Mouse (Mus musculus) kidney, embryonic 16.5 days (tissue): Measurements from ENCODE around the gene Zfp60. TPM values are rescaled to one million over a fixed set of nuclear protein-coding genes. Genes with fewer than 3 reads are reported as not detected.
A peak's percentile ranks its signal among the peaks of the same experiment; 100 is the strongest.

Experiments used
- ATAC-seq: fragments of 200-750 bp; cut with Nextera tagmentation; 2 replicates; pipeline ENCODE4 v1.8.0; 2017; ENCODE audit warnings: moderate TSS enrichment; ENCODE audit not compliant: low FRiP score, low TSS enrichment
- H3K27ac ChIP-seq: fragments of 300-500 bp; sonication (generic); 2 replicates; pipeline ENCODE4 v1.5.1; 2014; ENCODE audit warnings: low read length
- H3K27me3 ChIP-seq: fragments of 300-500 bp; sonication (generic); 2 replicates; pipeline ENCODE4 v1.6.1; 2014; ENCODE audit warnings: low read length, control low read depth, mixed read lengths; ENCODE audit not compliant: insufficient read depth
- H3K36me3 ChIP-seq: fragments of 300-500 bp; sonication (generic); 2 replicates; pipeline ENCODE4 v1.6.1; 2014; ENCODE audit warnings: low read length, control low read depth, mixed read lengths; ENCODE audit not compliant: insufficient read depth
- H3K4me1 ChIP-seq: fragments of 300-500 bp; sonication (generic); 2 replicates; pipeline ENCODE4 v1.6.1; 2014; ENCODE audit warnings: low read length, control low read depth, mixed read lengths; ENCODE audit not compliant: insufficient read depth
- H3K4me2 ChIP-seq: fragments of 300-500 bp; sonication (generic); replicated peaks from 2 replicates; pipeline ENCODE4 v1.6.1; 2014; ENCODE audit warnings: low read depth, low read length
- H3K4me3 ChIP-seq: fragments of 300-500 bp; sonication (generic); 2 replicates; pipeline ENCODE4 v1.5.1; 2014; ENCODE audit warnings: mild to moderate bottlenecking, low read length
- H3K9ac ChIP-seq: fragments of 300-500 bp; sonication (generic); replicated peaks from 2 replicates; pipeline ENCODE4 v1.6.1; 2014; ENCODE audit warnings: low read length
- H3K9me3 ChIP-seq: fragments of 300-500 bp; sonication (generic); 2 replicates; pipeline ENCODE4 v1.6.1; 2016; ENCODE audit warnings: low read length, control low read depth
- WGBS: fragments of 180-500 bp; shearing (Covaris S2); extraction: QIAGEN DNeasy Blood & Tissue Kit; methylation state at CpG from one replicate; pipeline ENCODE4 v1.1.7; 2014; 5-methylcytosine and 5-hydroxymethylcytosine counted together
- polyA plus RNA-seq: library from polyadenylated mRNA; unstranded; fragments of >200 nt; fragmentation: Nextera tagmentation; extraction: Ambion mirVana; gene quantifications from 2 replicates; pipeline ENCODE4 v1.2.1, GENCODE M21; 2015

Gene Zfp60
- polyA plus RNA-seq, 1 experiment from 2014 or later: 36.8 TPM

- Histone ChIP-seq H3K36me3 (no peaks in the 10 kb centered on the region), H3K4me2 (no peak overlapping the region), H3K9ac (no peak overlapping the region), H3K9me3 (no peaks in the 10 kb centered on the region), H3K4me3 (no peak overlapping the region), H3K27me3 (no peaks in the 10 kb centered on the region), H3K4me1 (no peaks in the 10 kb centered on the region), H3K27ac (no peak overlapping the region)
- ATAC-seq: no peak
- 52% methylated on average over 3 of the region's 3 CpGs for WGBS
These were observed 34.5 kb upstream of the Zfp60 start for GRCm38 (mm10) chr7:27696711-27697110.

- peaks cover 20% of the 10 kb centered on the region for H3K9me3 ChIP-seq
- H3K36me3 ChIP-seq: no peaks in the 10 kb centered on the region
- no peak overlapping the region for H3K27ac ChIP-seq
- no peak overlapping the region for H3K9ac ChIP-seq
- WGBS: 85% methylated on average over 7 of the region's 7 CpGs
- H3K4me1 ChIP-seq: no peaks in the 10 kb centered on the region
- no peaks in the 10 kb centered on the region for H3K27me3 ChIP-seq
- no peak for ATAC-seq
- no peak overlapping the region for H3K4me2 ChIP-seq
- no peak overlapping the region for H3K4me3 ChIP-seq
These were observed 20.8 kb upstream of the Zfp60 start for GRCm38 (mm10) chr7:27710402-27710801.

GRCm38 (mm10) chr7:27721951-27722350 is 9.2 kb upstream of the Zfp60 start:
- H3K4me3 ChIP-seq: no peak overlapping the region
- H3K9me3 ChIP-seq: no peaks in the 10 kb centered on the region
- no peaks in the 10 kb centered on the region for H3K27me3 ChIP-seq
- 91% methylated on average over 8 of the region's 8 CpGs for WGBS
- H3K9ac ChIP-seq: no peak overlapping the region
- H3K4me1 ChIP-seq: no peaks in the 10 kb centered on the region
- H3K36me3 ChIP-seq: no peaks in the 10 kb centered on the region
- no peak for ATAC-seq
- no peak overlapping the region for H3K4me2 ChIP-seq
- H3K27ac ChIP-seq: no peak overlapping the region

GRCm38 (mm10) chr7:27725566-27726538 is 5.3 kb upstream of the Zfp60 start:
- H3K27me3 ChIP-seq: no peaks in the 10 kb centered on the region
- H3K4me1 ChIP-seq: no peaks in the 10 kb centered on the region
- 0 out of 2 replicates have a peak overlapping the region, but pooled peaks have one; percentile 12 for H3K9ac ChIP-seq
- no peak overlapping the region for H3K27ac ChIP-seq
- H3K9me3 ChIP-seq: no peaks in the 10 kb centered on the region
- peak; percentile 71 for ATAC-seq
- H3K36me3 ChIP-seq: no peaks in the 10 kb centered on the region
- H3K4me3 ChIP-seq: no peak overlapping the region
- H3K4me2 ChIP-seq: no peak overlapping the region
- 47% methylated on average over 11 of the region's 12 CpGs for WGBS

GRCm38 (mm10) chr7:27727471-27727870 is 3.7 kb upstream of the Zfp60 start:
- Histone ChIP-seq H3K4me1 (peaks cover 6% of the 10 kb centered on the region), H3K27me3 (no peaks in the 10 kb centered on the region), H3K9ac (no peak overlapping the region), H3K36me3 (no peaks in the 10 kb centered on the region), H3K9me3 (no peaks in the 10 kb centered on the region), H3K4me3 (no peak overlapping the region), H3K4me2 (no peak overlapping the region), H3K27ac (no peak overlapping the region)
- 55% methylated on average over 2 of the region's 2 CpGs for WGBS
- no peak for ATAC-seq

GRCm38 (mm10) chr7:27731946-27732345 is 757 bp downstream of the Zfp60 start:
- no peak for ATAC-seq
- no peaks in the 10 kb centered on the region for H3K9me3 ChIP-seq
- H3K4me3 ChIP-seq: peak overlapping the region; percentile 76
- peak overlapping the region; percentile 96 for H3K27ac ChIP-seq
- WGBS: 7% methylated on average over 12 of the region's 12 CpGs
- H3K4me2 ChIP-seq: peak overlapping the region; percentile 80
- H3K4me1 ChIP-seq: peaks cover 8% of the 10 kb centered on the region
- H3K9ac ChIP-seq: peak overlapping the region; percentile 94
- no peaks in the 10 kb centered on the region for H3K36me3 ChIP-seq
- H3K27me3 ChIP-seq: no peaks in the 10 kb centered on the region

GRCm38 (mm10) chr7:27732508-27732907 is 1.3 kb downstream of the Zfp60 start:
- Histone ChIP-seq H3K4me1 (peaks cover 8% of the 10 kb centered on the region), H3K27me3 (no peaks in the 10 kb centered on the region), H3K9me3 (no peaks in the 10 kb centered on the region), H3K4me3 (peak overlapping the region; percentile 76), H3K36me3 (no peaks in the 10 kb centered on the region), H3K4me2 (peak overlapping the region; percentile 80), H3K9ac (0 out of 2 replicates have a peak overlapping the region, but pooled peaks have one; percentile 17), H3K27ac (no peak overlapping the region)
- WGBS: 87% methylated on average over 6 of the region's 6 CpGs
- no peak for ATAC-seq

- WGBS: 88% methylated on average over 5 of the region's 5 CpGs
- peaks cover 8% of the 10 kb centered on the region for H3K4me1 ChIP-seq
- no peaks in the 10 kb centered on the region for H3K9me3 ChIP-seq
- no peak for ATAC-seq
- no peak overlapping the region for H3K4me2 ChIP-seq
- no peaks in the 10 kb centered on the region for H3K27me3 ChIP-seq
- no peak overlapping the region for H3K9ac ChIP-seq
- H3K4me3 ChIP-seq: no peak overlapping the region
- no peak overlapping the region for H3K27ac ChIP-seq
- H3K36me3 ChIP-seq: peaks cover 21% of the 10 kb centered on the region
These were observed 4.3 kb downstream of the Zfp60 start for GRCm38 (mm10) chr7:27735457-27735856.

- no peaks in the 10 kb centered on the region for H3K4me1 ChIP-seq
- H3K36me3 ChIP-seq: peaks cover under 1% of the 10 kb centered on the region; the same call in 1 of the 2 replicates
- 47% methylated on average over 5 of the region's 5 CpGs for WGBS
- H3K4me2 ChIP-seq: no peak overlapping the region
- H3K9ac ChIP-seq: no peak overlapping the region
- H3K27me3 ChIP-seq: no peaks in the 10 kb centered on the region
- peaks cover under 1% of the 10 kb centered on the region for H3K9me3 ChIP-seq
- H3K27ac ChIP-seq: no peak overlapping the region
- ATAC-seq: no peak
- H3K4me3 ChIP-seq: no peak overlapping the region
These were observed 25.3 kb downstream of the Zfp60 start for GRCm38 (mm10) chr7:27756351-27757047.

GRCm38 (mm10) chr7:27757048-27757375 is 25.8 kb downstream of the Zfp60 start:
- WGBS: 64% methylated on average over 3 of the region's 3 CpGs

More at GRCm38 (mm10) chr7:27757048-27757375, 25.8 kb downstream of the Zfp60 start:
- Histone ChIP-seq H3K27me3 (no peaks in the 10 kb centered on the region), H3K36me3 (no peaks in the 10 kb centered on the region), H3K4me3 (no peak overlapping the region), H3K9ac (no peak overlapping the region), H3K4me1 (no peaks in the 10 kb centered on the region), H3K4me2 (no peak overlapping the region), H3K27ac (no peak overlapping the region), H3K9me3 (no peaks in the 10 kb centered on the region; the same call in 1 of the 2 replicates)
- no peak for ATAC-seq
